Mouse (Mus musculus): Measurements from ENCODE around the gene Carmil3.

GRCm38 (mm10) chr14:55524062-55524461 is 33.6 kb downstream of the Carmil3 start:
- TF ChIP-seq EP300 (IDR thresholded peaks at IDR 0.05; ENCODE audit: low read depth) (no peak), CTCF (IDR thresholded peaks at IDR 0.05; ENCODE audit: low read depth) (no peak)
